Mouse (Mus musculus) heart, adult 2 months (tissue): Measurements from ENCODE around the gene Mmp8. TPM values are rescaled to one million over a fixed set of nuclear protein-coding genes. Genes with fewer than 3 reads are reported as not detected.

Experiments used
- DNase-seq, 2 experiments: peaks; one replicate each; pipeline ENCODE4 v3.0.0; 2021
- H3K27ac ChIP-seq: fragments of 200-600 bp; 2 replicates; pipeline ENCODE4 v1.8.1; 2022
- H3K27me3 ChIP-seq: fragments of 200-500 bp; 2 replicates; pipeline ENCODE4 v1.6.1; 2012; ENCODE audit warnings: mild to moderate bottlenecking, low read length, inconsistent platforms, mixed read lengths; ENCODE audit not compliant: control insufficient read depth, insufficient read depth
- H3K36me3 ChIP-seq: fragments of 200-500 bp; 2 replicates; pipeline ENCODE4 v1.6.1; 2012; ENCODE audit warnings: low read length, inconsistent platforms; ENCODE audit not compliant: control insufficient read depth, insufficient read depth
- H3K4me1 ChIP-seq: fragments of 200-500 bp; 2 replicates; pipeline ENCODE4 v1.6.1; 2011; ENCODE audit warnings: low read length; ENCODE audit not compliant: control insufficient read depth, insufficient read depth
- H3K4me3 ChIP-seq: fragments of 200-600 bp; 2 replicates; pipeline ENCODE4 v1.8.1; 2022
- H3K79me2 ChIP-seq: fragments of 200-500 bp; replicated peaks from 2 replicates; pipeline ENCODE4 v1.6.1; 2012; ENCODE audit warnings: mild to moderate bottlenecking, inconsistent platforms, low read length, moderate library complexity, mixed read lengths; ENCODE audit not compliant: control insufficient read depth, insufficient read depth
- H3K9ac ChIP-seq: fragments of 200-500 bp; 2 replicates; pipeline ENCODE4 v1.6.1; 2012; ENCODE audit warnings: low read depth, mild to moderate bottlenecking, control low read depth, inconsistent platforms, low read length, mixed read lengths
- CTCF ChIP-seq: fragments of 200-600 bp; IDR thresholded peaks from 2 replicates; pipeline ENCODE4 v1.8.1; 2022; ENCODE audit warnings: antibody characterized with exemption, mild to moderate bottlenecking, moderate library complexity
- EP300 ChIP-seq: fragments of 200-500 bp; IDR thresholded peaks from 2 replicates; pipeline ENCODE4 v1.6.1; 2011; ENCODE audit warnings: low read depth, low read length, control low read depth; ENCODE audit not compliant: insufficient read depth
- POLR2A ChIP-seq: fragments of 200-500 bp; IDR thresholded peaks from 2 replicates; pipeline ENCODE4 v1.6.1; 2011; ENCODE audit warnings: mild to moderate bottlenecking, low read depth, low read length, control low read depth; ENCODE audit not compliant: insufficient read depth
- WGBS: fragments of 180-500 bp; shearing (Covaris S2); methylation state at CpG from one replicate; pipeline ENCODE4 v1.1.7; 2018; 5-methylcytosine and 5-hydroxymethylcytosine counted together
- intact Hi-C: fragments of 180-260 bp; cut with DNase I; formaldehyde crosslinking; loops from one replicate; pipeline ENCODE4 v1.15.1; 2025
- polyA plus RNA-seq: library from polyadenylated mRNA; depleted of rRNA; stranded (reverse); fragments of >200 nt; gene quantifications from 2 replicates; pipeline ENCODE4 v1.2.3, GENCODE M21; 2012; rRNA removed
- total RNA-seq, 2 experiments: library from RNA; stranded (reverse); gene quantifications; 2 replicates each; pipeline ENCODE4 v1.2.3; 2021

Mmp8 gene
- total and polyA plus RNA-seq, 3 experiments = 0.09 to 0.23 (median 0.16) TPM

GRCm38 (mm10) chr9:7602982-7603742 is 44.9 kb downstream of the Mmp8 start:
- 2% methylated on average over 3 of the region's 3 CpGs for WGBS
- H3K36me3 ChIP-seq = no peaks in the 10 kb centered on the region
- TF ChIP-seq EP300 (peak; percentile 71; the same call in 1 of the 2 replicates), CTCF (peak; percentile 98), POLR2A (no peak)
- DNase-seq = peak; percentile 55 to 74
- H3K4me3 ChIP-seq = no peak overlapping the region
- intact Hi-C loops = loop anchor here (1.0 to 5.0 kb wide), 4 partner anchors 111 to 1359 kb away; no protein-coding TSS in a partner anchor
- no peak overlapping the region for H3K27ac ChIP-seq
- no peak overlapping the region for H3K9ac ChIP-seq
- no peaks in the 10 kb centered on the region for H3K27me3 ChIP-seq
- no peaks in the 10 kb centered on the region for H3K4me1 ChIP-seq
- no peaks in the 10 kb centered on the region for H3K79me2 ChIP-seq

DNA sequence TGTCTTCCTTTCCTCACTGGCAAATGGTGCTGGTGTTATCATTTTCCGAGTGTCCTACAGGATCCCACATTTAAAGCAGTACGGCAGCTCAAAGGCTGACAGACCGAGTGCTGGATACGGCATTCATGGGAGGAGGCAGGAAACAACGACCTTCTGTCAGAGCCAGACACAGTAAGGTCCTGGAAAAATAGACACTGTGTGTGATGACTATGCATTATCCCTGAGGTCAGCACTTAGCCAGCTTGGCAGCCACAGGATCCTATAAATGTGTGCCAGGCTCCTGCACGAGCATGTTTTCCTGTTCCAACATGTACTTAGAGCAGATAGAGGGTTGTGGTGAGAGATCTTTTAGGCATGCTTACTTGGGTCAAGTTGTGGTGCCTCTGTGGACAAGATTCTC is 45.7 kb downstream of the Mmp8 start:
- no peak for DNase-seq
- Histone ChIP-seq H3K27ac (no peak overlapping the region), H3K4me3 (no peak overlapping the region), H3K79me2 (no peaks in the 10 kb centered on the region), H3K27me3 (no peaks in the 10 kb centered on the region), H3K4me1 (no peaks in the 10 kb centered on the region), H3K36me3 (no peaks in the 10 kb centered on the region), H3K9ac (no peak overlapping the region)
- TF ChIP-seq CTCF = no peak
- no peak for TF ChIP-seq POLR2A
- TF ChIP-seq EP300 = no peak
- intact Hi-C loops = loop anchor here (5.0 kb wide), 2 partner anchors 603 to 1358 kb away; no protein-coding TSS in a partner anchor
- 17% methylated on average over 6 of the region's 6 CpGs for WGBS

DNA sequence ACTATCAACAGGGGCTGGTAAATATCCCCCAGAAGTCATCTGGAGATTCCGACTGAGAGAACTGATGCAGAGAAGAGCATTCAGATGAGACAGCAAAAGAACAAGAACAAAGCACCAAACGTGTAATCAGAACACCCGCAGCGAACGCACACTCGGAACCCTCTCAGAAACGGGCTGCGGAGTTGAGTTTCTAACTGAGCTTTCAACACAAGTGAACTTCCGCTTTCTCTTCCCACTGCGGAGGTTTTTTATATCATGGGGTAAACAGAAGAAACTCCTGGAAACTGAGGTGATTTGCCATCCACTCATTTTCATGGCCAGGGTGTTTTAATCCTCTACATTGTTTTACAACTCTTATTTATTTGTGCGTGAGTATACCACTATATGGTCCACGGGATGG is 47.4 kb downstream of the Mmp8 start:
- WGBS = 80% methylated on average over 12 of the region's 12 CpGs
- DNase-seq = no peak
- intact Hi-C loops = no loop called here

More for the DNA sequence above, 47.4 kb downstream of the Mmp8 start:
- Histone ChIP-seq H3K4me3 (no peak overlapping the region), H3K27me3 (no peaks in the 10 kb centered on the region), H3K36me3 (no peaks in the 10 kb centered on the region), H3K4me1 (no peaks in the 10 kb centered on the region), H3K27ac (no peak overlapping the region), H3K79me2 (no peaks in the 10 kb centered on the region), H3K9ac (no peak overlapping the region)
- no peak for TF ChIP-seq POLR2A
- TF ChIP-seq CTCF = no peak
- TF ChIP-seq EP300 = no peak

Other genes starting within 250 kb of the Mmp8 start
- gene Mmp12, start 214.1 kb upstream of the Mmp8 start, total RNA-seq = under 1 TPM; 0.41 to 0.65 TPM
- gene Mmp12, start 214.1 kb upstream of the Mmp8 start, polyA plus RNA-seq = 0.20 and 0.49 TPM in 2 replicates
- not detected for gene Mmp1b, start 170.4 kb upstream of the Mmp8 start, total RNA-seq
- gene Mmp1b, start 170.4 kb upstream of the Mmp8 start, polyA plus RNA-seq = not detected in 2 replicates
- under 1 TPM; 0.34 to 0.43 TPM for gene Mmp3, start 112.6 kb upstream of the Mmp8 start, total RNA-seq
- gene Mmp3, start 112.6 kb upstream of the Mmp8 start, polyA plus RNA-seq = 2.4 and 5.8 TPM in 2 replicates
- gene Mmp10, start 56.1 kb upstream of the Mmp8 start, total RNA-seq = not detected
- gene Mmp10, start 56.1 kb upstream of the Mmp8 start, polyA plus RNA-seq = not detected in 2 replicates
- gene Mmp27, start 12.9 kb downstream of the Mmp8 start, total RNA-seq = under 1 TPM; 0.11 to 0.13 TPM
- gene Mmp27, start 12.9 kb downstream of the Mmp8 start, polyA plus RNA-seq = 0.15 and 0.21 TPM in 2 replicates
- gene Mmp20, start 69.8 kb downstream of the Mmp8 start, total RNA-seq = not detected
- not detected in 2 replicates for gene Mmp20, start 69.8 kb downstream of the Mmp8 start, polyA plus RNA-seq
- gene Mmp7, start 133.6 kb downstream of the Mmp8 start, total RNA-seq = not detected
- gene Mmp7, start 133.6 kb downstream of the Mmp8 start, polyA plus RNA-seq = not detected in 2 replicates
- 10 to 100 TPM; 38.8 to 44.8 TPM for gene Tmem123, start 205.6 kb downstream of the Mmp8 start, total RNA-seq
- gene Tmem123, start 205.6 kb downstream of the Mmp8 start, polyA plus RNA-seq = 35.6 and 63.3 TPM in 2 replicates